Mouse (Mus musculus) splenic B cell, adult 2 months (primary cell): Measurements from ENCODE around the gene Mogs.

Experiments used
- DNase-seq: peaks from one replicate; pipeline ENCODE4 v3.0.0-alpha.2; 2011; ENCODE audit warnings: low read depth, low spot score
- H3K27me3 ChIP-seq: 2 replicates; pipeline ENCODE4 v1.6.1; 2012; ENCODE audit warnings: mild to moderate bottlenecking, low read length, moderate library complexity, mixed read lengths; ENCODE audit not compliant: control insufficient read depth, poor library complexity, insufficient read depth, severe bottlenecking
- H3K36me3 ChIP-seq: 2 replicates; pipeline ENCODE4 v1.6.1; 2012; ENCODE audit warnings: mild to moderate bottlenecking, low read length, moderate library complexity, mixed read lengths; ENCODE audit not compliant: control insufficient read depth, poor library complexity, insufficient read depth, severe bottlenecking

Gene Mogs

DNA sequence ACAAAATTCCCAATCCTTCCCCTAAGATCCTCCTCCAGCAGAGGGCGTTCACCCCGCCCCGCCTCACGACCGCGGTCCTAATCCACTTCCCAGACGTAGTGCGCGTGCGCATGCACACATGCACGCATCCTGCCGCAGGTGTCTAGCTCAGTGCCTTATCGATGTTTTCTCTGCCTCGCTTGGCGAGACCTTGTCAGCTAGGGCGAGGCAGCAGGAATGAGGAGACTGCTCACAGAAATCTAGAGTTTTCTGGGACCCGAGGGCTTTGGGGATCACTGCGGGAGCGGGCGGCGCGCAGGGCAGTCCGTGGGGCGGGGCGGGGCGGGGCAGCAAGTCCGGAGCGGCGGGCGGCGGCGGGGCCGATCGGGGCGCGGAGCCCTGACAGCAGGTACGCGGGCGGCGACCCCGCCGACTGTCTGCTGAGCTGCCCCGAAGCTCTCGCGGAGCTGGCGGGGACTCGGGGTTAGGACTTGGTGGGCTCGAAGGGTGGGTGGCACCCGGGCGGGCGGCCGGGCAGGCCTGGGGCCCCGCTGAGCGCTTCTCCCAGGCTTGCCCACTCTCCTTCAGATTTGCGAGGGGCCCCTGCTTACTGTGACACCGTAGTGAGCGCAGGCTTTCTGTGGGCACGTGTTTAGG is 50.4 kb downstream of the Mogs start, which contains the start of gene Dctn1:
Gene Dctn1, plus strand, starts transcription at position 314 of the 636 bp plus-strand sequence.
- H3K36me3 ChIP-seq, result no peaks in the 10 kb centered on the region
- 0 out of 2 replicates have a peak, but pooled peaks cover 6% of the 10 kb centered on the region for H3K27me3 ChIP-seq
- peak; percentile 96 for DNase-seq

GRCm38 (mm10) chr6:83166243-83166630 is 50.9 kb downstream of the Mogs start:
- Histone ChIP-seq H3K36me3 (no peaks in the 10 kb centered on the region), H3K27me3 (0 out of 2 replicates have a peak, but pooled peaks cover 4% of the 10 kb centered on the region)
- DNase-seq, result peak; percentile 49
